Mouse (Mus musculus): ENCODE measurements around the gene Fam122a.

Gene Fam122a

DNA sequence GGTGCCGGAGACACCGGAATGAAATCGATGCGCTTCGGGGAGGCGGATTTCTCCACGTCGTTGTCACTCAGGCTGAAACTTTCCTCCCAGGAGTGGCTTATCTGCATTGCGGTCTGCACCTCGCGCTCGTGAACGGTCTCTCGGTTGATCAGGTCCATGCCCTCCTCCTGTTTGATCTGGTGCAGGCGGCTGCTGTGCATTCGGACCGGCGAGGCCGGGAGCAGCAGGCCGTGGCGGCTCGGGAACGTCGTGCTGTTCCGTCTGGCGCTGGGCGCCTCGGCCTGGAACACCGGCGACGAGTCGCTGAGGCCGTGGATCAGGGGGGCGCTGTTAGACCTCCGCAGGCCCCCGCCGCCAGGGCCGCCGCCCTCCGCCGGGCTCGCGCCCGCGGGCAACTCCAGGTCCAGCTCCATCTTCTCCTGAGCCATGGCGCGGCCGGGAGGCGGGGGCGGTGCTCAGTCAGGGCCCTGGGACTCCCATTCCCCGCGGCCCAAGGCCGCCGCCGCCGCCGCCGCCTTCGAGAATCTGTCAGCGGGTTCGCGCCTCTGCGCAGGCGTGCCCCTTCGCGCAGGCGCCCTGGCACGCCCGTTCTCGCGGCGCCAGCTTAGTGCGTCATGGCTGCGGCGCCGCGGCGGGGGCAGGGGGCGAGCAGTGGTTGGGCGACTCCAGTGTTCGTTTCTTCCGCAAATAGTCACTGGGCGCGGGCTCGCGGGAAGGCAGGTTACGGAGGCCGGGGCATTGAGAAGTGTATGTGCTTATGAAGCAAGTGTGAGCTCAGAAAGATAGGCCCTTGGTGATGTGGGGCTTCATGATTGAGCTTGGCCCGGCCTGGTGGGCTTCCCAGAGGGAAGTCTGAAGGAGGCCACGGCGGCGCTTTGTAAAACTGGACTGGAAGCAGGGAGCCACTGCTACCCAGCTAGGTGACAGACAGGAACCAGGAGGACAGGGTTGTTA is at the start of gene Fam122a:
Gene Fam122a (minus strand): TSS at position 428 of the 954 bp plus-strand sequence.
- peak; percentile 95 to 97 for DNase-seq

DNA sequence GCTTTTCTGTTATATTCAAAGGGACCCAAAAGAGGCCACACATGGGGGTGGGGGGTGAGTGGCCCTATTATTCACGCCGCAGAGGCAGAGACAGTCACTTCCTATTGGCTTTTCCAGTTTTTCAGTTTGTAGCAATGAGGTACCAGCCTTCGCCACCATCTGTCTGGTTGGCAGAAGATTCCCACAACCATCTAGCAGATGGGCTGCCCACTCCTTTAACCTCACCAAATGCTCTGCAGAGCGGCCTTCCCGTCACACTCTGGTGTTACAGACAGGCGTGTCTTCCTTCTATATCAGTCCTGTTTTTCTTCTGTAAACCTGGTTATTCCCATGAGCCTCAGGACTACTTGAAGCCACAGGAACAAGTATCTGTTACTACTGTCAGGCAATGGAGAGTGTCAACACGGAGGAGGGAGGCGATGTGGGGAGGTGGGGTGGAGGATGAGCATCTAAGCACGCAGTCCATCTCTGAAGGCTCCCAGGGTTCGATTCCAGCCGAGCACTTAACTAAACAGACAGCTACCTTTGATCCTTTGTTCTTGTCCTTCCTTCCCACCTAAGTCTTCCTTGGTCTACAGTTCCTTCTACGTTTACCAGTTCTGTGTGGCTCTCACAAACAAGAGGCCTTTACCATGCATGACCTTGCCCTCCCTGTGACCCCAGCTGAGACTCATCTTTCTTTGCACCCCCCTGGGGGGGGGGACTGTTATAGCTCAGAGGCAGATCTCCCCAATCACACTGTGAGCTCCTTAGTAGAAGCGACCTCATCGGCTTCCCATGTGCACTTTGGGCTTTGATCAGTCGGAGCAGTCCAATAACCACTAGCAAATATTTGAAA is 46.5 kb upstream of the Fam122a start:
- no peak for DNase-seq

DNA sequence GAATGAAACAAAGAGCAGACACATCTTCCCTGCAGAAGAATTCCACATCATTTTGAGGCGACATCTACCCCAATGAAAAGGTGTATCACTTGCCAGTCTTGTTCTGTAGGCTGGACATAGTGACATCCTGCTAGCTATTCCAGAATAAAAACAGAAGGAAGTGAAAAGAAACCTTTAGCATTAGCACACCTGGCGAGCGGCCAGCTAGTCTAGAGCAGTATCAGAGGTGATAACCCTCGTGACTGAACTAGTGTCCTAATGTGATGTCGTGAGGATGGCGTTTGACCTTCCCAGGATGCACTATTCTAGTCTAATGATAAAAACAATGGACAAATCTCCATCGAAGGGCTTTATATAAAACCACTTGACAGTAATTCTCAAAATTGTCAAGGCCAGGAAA is 44.8 kb upstream of the Fam122a start:
- DNase-seq: no peak

DNA sequence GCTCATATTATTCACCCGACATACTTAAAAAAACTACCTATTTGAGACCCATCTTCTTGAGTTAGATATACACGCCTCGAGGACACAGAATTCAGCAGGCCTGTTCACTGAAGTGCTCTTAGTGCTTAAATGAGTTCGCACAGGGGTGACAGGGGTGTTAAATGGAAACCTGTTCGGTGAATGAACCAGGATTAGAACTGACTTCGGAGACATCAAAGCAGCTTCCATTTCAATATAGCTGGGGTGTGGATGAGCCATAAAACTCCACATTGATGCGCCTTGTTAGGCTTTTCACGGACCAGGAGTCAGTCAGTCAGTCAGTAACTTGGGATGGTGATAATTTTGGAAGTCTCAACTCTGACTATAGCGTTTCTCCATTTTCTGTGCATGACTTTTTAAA is 44.0 kb upstream of the Fam122a start:
- DNase-seq: no peak

DNA sequence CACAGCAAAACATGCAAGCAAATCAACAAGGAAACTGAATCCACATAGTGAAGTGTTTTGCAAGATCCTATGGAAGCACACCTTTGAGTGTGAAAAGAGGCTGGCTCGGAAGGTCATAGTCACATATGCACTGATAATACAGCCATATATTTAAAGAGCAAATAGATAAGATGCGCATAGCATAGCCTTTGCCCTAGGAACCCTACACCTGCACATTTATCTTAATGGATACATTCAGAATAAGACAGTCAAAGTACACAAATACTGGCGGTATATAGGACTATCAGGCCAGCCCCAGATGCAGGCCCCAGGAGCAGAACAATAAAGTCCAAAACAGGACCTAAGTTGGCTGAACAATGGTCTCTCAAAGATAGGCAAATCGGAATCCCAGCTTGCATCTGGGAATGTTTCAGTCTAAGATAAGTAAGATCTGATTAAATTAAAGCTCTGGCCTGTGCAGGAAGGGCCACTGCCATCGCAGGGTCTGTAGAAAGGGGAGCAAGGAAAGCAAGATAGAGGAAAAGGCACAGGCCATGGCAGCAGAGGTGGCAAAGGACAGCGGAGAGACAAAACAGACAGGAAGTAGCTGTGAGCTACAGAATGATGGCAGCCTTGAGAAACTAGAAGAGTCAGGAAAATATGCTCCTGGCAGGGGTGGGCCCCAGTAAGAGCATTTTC is 42.7 kb upstream of the Fam122a start:
- no peak for DNase-seq

DNA sequence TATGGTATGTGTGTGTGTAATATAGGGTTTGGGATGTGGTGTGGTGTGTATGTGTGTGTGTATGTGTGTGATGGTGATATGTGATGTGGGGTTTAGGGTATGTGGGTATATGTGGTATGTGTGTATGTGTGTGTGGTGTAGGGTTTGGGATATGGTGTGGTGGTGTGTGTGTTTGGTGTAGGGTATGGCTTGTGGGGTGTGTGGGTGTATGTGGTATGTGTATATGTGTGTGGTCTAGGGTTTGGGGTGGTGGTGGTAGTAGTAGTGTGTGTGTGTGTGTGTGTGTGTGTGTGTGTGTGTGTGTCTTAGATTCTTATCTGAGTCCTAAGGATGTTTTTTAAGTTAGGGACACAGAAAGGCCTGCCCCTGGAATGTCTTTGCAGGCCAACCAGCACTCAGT is 41.2 kb upstream of the Fam122a start:
- no peak for DNase-seq

DNA sequence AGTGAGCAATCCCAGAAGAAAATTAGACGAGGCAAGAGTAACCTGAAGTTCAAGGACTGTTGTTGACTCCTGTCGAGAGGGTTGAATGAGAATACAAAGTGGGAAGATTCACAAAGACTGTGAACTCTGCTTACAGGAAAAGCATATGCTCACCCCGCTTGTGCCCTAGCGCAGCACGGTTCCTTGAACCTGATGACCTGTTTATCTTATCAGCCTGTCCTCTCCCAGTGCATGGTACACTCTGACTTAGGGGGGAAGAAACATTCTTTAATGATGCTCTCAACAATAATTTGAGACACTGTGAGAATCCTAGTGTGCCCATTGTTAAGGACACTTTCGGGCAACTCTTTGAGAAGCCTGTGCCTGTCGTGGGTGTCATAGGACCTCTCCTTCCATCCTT is 39.9 kb upstream of the Fam122a start:
- no peak for DNase-seq

DNA sequence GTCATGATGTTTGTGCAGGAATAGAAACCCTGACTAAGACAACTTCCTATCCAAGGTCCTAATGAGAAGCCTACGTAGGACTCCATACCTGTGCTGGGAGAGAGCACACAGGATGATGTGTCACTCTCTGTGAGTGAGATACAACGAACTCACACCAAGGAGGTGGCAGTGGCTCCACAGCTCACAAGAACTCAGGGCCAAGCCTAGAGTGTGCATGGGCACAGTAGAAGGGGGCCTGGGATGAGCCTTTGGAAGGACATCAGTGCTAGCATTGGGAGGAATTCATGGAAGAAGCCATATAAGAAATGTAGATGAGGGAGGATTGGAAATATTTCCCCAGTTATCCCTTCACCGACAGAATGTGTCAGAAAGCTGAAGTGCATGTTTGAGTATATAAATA is 38.8 kb upstream of the Fam122a start:
- DNase-seq: no peak

DNA sequence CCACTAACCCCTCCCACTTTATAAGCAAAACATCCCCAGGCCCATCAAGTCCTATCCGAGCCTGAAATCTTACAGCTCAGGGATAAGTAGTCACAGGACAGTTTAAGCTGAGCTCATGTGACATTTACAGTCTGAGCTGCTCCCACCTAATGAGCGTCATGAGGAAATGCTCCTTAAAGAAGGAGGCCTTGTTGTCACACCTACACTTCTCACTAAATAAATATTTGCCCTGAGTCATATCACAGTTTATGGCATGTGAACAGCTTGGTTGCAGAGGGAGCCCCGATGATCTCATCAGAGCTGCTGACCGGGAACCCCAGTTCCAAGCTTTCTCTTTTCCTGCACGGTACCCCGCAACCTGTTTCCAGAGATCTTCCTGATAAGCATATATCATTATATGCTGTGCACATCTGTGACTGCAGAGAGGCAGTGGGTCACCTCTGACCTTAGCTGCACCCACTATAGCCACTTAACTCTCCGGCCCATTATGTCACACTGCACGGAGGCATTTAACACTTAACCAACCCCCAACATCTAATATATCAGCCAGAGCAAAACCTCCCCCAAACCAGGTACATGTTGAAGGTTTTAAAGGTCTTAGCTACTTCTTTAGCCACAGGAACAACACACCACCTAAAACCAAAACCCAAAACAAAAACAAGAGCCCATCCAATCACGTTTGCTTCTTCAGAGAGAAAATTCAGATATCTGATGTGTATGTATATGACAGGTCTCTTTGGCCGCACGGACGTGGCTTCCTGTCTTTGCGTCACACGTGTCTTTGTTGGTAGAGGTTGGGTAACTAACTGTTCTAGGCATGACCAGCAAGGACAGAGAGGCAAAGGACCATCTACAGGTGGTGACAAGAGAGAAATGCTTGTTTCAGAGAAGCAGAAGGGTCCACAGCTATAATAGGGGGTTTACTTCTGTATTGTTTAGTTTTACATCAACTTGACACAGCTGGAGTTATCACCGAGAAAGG is 37.8 kb upstream of the Fam122a start:
- DNase-seq: no peak

DNA sequence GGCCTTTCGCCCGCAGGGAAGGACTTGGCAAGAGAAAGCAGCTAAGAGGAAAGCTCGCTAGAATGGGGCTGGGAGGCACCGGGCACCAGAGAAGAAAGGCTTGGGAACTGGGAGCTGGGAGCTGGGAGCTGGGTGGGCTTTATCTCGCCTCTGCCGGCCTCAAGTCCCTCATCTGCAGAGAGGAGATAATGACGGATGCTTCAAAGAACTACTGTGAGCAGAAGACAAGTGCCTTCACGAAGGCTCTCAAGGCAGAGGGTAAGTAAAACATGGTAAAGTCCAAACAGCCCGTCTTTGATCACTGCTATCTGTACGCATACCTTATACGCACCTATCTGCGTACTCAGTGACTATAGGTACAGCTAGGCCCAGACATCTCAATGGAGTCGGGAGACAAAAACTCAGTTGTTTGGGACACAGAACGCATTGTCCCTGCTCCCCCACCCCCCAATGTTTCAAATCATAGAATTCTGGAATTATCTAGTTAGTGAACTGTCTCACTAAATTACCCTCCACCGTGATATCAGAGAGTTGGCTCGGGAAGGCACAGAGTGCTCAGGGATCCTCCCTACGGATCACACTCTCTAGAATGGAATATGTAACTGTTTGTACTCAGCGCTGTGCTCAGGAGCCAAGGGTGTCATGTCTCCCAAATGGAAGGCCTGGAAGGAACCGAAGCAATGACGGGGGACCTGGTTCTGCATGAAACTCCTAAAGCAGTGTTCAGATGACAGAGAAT is 36.1 kb upstream of the Fam122a start:
- DNase-seq: no peak

DNA sequence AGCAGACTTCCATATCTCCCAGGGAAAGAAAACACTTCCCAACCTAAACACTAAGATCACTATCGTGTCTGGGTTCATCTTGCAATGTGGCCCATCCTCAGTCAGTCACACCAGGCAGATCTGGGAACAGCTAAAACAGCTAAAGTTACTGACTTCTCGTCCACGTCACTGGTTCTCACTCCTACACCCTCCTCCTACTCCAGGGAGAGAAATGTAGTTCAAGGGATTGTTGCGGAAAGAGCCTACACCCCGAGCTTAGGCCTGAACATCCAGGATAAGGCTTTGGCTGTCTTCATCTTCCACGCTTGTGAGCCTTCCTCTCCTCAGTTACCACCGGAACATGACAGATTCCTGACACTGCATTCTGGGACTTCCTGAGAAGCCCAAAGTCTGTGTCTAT is 34.8 kb upstream of the Fam122a start:
- DNase-seq: no peak

DNA sequence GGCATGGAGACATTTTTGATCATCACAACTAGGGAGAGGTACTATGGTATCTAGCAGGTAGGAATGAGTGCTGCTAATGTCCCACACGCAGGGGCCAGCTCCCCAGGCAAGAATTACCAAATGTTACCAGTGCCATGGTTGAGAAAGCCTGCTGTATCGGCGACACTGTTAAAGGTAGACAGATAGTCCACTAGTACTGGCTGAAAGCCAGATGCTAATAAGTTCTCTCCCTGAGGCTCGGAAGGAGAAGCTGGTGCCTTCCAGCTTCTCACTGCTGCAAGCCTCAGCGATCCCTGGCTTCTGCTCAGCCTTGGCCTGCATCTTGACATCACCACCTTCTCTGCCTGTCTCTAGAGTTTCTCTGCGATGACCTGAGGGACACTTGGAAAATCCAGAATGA is 32.2 kb upstream of the Fam122a start:
- DNase-seq: no peak

DNA sequence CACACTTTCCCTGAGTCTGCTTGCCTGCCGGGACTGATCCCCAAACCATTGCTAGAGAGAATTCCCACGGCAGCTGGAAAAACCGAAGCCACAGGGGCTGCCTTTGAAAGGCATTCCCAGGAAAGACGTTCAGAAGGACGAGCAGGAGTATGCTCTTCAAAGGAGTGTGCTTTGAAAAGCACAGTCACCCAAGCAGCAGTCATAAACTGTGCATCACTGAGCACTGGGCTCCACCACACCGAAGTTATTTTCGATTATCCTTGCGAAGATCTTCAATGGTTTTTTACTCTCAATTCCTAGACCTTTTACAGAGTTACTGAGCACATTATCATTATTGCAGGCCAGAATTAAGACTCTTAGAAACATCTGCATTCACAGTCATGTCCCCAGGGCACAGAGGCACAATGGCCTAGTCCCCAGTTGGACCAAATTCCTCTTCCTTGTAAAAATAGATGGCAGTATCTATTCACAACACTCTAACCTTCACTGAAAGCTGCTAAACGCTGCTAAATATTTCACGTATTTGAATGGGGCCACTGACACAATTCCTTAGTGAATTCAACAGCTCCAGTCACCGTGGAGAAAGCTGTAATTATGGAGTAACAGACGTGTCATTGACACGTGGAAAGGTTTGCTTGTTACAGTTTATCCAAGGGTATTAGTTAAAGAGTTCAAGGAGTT is 31.1 kb upstream of the Fam122a start:
- no peak for DNase-seq

DNA sequence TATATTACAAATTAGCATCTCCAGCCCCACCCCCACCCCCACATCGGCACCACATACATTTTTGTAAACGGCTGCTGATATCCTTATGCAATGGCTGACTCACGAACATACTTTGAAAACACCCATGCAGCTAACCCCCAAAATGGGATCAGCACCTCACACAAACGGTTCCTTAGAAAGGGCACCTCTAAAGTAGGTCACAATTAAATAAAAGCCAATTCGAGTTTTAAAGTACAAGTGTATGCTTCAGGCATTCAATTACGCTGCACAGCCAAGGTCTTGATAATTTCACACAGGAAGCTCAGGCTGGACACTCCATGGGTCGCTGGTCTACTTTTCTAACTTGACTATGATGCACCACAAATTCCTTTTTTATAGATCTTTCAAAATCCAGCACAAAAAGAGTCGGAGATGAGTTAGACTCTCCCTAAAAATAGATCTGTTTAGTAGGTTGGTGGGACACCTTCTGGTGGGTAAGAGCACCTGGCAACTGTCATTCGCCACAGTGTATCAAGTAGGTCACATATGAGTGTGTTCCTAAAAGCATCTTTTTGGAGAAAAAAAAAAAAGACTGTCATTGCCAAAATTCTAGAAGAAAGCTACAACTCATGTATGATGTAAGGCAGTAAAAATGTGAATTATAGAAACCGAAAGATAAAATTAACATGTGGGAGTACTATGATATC is 25.7 kb upstream of the Fam122a start:
- no peak for DNase-seq

DNA sequence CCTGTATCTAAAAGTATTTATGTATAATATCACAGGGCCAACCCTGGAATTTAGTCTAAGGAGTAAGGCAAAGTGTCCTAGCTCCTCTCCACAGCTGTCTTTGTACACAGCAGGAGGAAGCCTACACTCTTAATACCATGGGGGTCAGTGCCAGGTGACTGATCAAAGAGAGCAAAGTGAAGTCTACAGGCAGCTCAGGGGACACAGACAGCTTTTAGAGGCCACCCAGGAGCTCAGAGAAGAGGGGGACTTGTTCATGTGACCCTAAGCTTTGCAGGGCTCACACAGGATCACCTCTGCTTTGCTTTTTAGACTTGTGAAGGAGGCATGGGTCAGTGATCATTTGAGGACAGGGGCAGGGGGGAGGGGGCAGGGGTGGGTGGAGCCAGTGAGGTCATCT is 24.4 kb upstream of the Fam122a start:
- DNase-seq: no peak

DNA sequence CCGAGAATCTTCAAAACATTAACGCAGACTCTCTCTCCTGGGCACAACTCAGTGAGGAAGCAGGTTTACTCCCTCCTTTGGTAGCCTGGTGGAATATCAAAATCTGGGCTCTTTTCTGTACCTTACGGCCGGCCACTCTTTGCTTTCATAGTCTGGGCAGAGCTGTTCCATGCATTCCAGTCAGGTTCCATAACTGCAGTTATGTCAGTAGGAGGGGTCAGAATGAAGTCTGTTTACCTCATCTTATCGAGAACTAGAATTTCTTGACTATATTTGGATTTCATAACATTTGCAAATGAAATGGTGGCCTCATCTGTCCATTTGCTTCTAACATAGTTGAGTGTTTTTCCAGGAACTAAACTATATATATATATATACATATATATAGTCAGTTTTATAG is 23.3 kb upstream of the Fam122a start:
- no peak for DNase-seq

DNA sequence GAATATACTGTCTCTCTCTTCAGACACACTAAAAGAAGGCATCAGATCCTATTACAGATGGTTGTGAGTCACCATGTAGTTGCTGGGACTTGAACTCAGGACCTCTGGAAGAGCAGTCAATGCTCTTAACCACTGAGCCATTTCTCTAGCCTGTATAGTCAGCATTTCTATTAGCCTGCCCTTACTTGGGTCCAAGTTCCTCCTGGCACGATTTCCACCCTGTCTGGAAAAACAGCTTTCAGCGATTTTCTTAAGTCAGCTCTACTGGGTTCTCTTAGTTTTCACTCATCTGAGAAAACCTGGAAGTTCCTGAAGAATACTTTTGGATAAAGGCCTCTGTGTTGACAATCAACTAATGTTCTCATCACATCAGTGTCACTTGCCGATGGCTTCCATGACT is 22.1 kb upstream of the Fam122a start:
- no peak for DNase-seq

DNA sequence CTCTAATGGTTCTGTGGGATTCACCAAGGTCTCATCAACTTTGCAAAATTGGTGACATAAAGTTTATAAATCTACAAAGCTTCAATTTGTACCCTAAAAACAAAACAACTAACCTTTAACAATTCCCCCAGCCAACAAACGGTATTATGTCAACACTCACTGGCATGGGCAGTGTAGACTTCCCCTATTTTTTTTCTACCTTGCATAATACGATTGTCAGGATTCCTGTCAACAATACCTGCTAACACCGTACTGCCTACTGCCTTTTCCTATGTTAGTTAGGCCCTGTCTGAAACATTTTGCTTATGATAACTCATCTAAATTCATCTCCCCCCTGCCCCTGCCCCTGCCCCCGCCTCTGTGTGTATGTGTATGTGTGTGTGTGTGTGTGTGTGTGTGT is 16.7 kb upstream of the Fam122a start:
- DNase-seq: no peak

DNA sequence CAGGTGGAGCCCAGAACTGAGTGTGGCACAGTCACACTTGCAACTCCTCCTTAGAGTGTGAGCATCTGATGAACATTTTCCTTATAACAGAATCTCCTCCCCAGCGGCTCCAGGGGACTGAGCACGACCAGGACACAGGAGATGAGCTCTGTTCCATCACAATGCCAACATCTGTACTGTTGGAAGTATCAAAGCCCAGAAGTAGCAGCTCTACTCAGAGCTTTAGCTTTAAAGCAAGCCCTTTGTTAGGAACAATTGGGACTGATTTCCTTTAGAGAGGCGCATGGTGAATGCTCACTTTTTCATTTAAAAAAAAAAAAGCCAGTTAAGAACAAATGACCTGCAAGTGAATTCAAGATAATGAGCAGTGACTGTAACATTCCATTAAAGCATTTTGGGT is 14.7 kb upstream of the Fam122a start:
- DNase-seq: no peak

DNA sequence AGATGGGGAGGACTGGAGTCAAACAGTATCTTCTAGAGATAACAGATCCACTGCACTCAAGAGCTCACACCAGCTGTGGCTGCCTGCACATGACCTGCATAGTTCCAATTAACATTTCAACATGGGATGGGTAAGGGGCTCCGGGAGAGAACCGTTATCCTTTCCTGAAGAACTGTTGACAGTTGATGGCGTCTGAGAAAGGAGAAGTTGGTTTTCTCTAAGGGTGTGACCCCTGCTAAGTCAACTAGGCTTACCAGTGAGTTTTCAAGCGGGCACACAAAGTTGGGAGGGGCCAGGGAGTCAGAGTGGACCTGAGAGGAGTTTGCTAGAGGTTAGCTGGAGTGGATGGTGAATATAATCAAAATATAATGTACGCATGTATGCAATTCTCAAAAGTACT is 13.1 kb upstream of the Fam122a start:
- DNase-seq: no peak
